Comparison of ENCODE assay signal across 19 mouse cellular contexts in the genomic region with DNA sequence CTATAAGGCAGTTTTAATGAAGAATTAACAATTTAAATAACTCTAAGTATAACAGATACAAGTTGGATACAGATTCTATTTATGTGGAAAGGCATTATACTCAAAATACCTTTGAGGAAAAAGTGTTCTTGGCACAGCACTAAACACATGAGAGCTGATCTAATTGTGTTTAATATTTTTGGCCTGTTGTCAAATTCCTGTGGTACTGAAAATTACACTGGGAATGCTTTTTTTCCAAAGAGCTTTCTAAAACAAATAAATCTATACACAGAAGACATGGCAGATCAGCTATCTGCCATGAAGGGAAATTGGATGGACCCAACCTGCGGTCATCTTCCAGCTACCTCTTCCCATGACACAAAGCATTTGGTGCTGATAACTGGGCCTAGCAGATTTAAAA.
DNase-seq lines count a peak whose midpoint lies in the region; ATAC-seq and TF ChIP-seq lines count a peak whose summit lies in the region.
"Had no signal": no experiment of that assay in that cellular context is flagged by ENCODE, and none has a peak within 500 bp of the region (broad histone marks: within the 10 kb centered on the region; RNA-seq: fewer than 3 reads in every experiment).

No protein-coding gene starts in this region.

- no peak for TF ChIP-seq CTCF in lung, embryonic 14.5 days (IDR thresholded peaks at IDR 0.05; ENCODE audit: low read depth)
- no peak for TF ChIP-seq CTCF in intestine, postnatal 0 days (IDR thresholded peaks at IDR 0.05; ENCODE audit: low read depth)

- H3K9ac ChIP-seq in lung, embryonic 14.5 days = no peak overlapping the region
- no peak overlapping the region for H3K9ac ChIP-seq in embryonic facial prominence, embryonic 15.5 days
- H3K9ac ChIP-seq in intestine, postnatal 0 days (ENCODE audit: low read depth, low read length) = no peak overlapping the region
- H3K9ac ChIP-seq: forebrain, embryonic 12.5 days; heart, embryonic 12.5 days; hindbrain, embryonic 14.5 days had no signal

- WGBS in lung, embryonic 14.5 days = 67% methylated on average over 1 of the region's 1 CpGs
- 68% methylated on average over 1 of the region's 1 CpGs for WGBS in embryonic facial prominence, embryonic 15.5 days
- 88% methylated on average over 1 of the region's 1 CpGs for WGBS in intestine, postnatal 0 days

- no peaks in the 10 kb centered on the region for H3K36me3 ChIP-seq in lung, embryonic 14.5 days (ENCODE audit: insufficient read depth)
- no peaks in the 10 kb centered on the region for H3K36me3 ChIP-seq in embryonic facial prominence, embryonic 15.5 days
- no peaks in the 10 kb centered on the region for H3K36me3 ChIP-seq in intestine, postnatal 0 days (ENCODE audit: control insufficient read depth, insufficient read depth)
- H3K36me3 ChIP-seq: forebrain, embryonic 12.5 days; heart, embryonic 12.5 days; hindbrain, embryonic 10.5 days had no signal

- H3K4me2 ChIP-seq in lung, embryonic 14.5 days = no peak overlapping the region
- no peak overlapping the region for H3K4me2 ChIP-seq in embryonic facial prominence, embryonic 15.5 days (replicated peaks)
- no peak overlapping the region for H3K4me2 ChIP-seq in intestine, postnatal 0 days (replicated peaks; ENCODE audit: low read depth)
- H3K4me2 ChIP-seq: forebrain, embryonic 12.5 days; heart, embryonic 12.5 days; hindbrain, embryonic 14.5 days had no signal

- no peak overlapping the region for H3K27ac ChIP-seq in lung, embryonic 14.5 days (ENCODE audit: low read depth)
- 0 out of 2 replicates have a peak overlapping the region, but pooled peaks have one; percentile 8 for H3K27ac ChIP-seq in embryonic facial prominence, embryonic 15.5 days (replicated peaks)
- no peak overlapping the region for H3K27ac ChIP-seq in intestine, postnatal 0 days (ENCODE audit: low read depth, low read length)
- H3K27ac ChIP-seq: forebrain, embryonic 12.5 days; hindbrain, embryonic 10.5 days; hindbrain, embryonic 14.5 days had no signal

- H3K27me3 ChIP-seq in lung, embryonic 14.5 days (ENCODE audit: insufficient read depth, low read length) = no peaks in the 10 kb centered on the region
- no peaks in the 10 kb centered on the region for H3K27me3 ChIP-seq in embryonic facial prominence, embryonic 15.5 days
- no peaks in the 10 kb centered on the region for H3K27me3 ChIP-seq in intestine, postnatal 0 days (replicated peaks; ENCODE audit: control insufficient read depth, insufficient read depth, low read length)
- H3K27me3 ChIP-seq: CH12.LX; forebrain, embryonic 12.5 days; heart, embryonic 12.5 days had no signal

- H3K9me3 ChIP-seq in lung, embryonic 14.5 days (ENCODE audit: low read depth, low read length) = no peaks in the 10 kb centered on the region
- no peaks in the 10 kb centered on the region for H3K9me3 ChIP-seq in embryonic facial prominence, embryonic 15.5 days (replicated peaks)
- H3K9me3 ChIP-seq in intestine, postnatal 0 days (ENCODE audit: control insufficient read depth) = no peaks in the 10 kb centered on the region
- H3K9me3 ChIP-seq: forebrain, embryonic 12.5 days; heart, embryonic 12.5 days; hindbrain, embryonic 10.5 days had no signal

- DNase-seq in cerebellum, adult 9-10 months = peak; percentile 12
- no peak for DNase-seq in cerebellum, postnatal 36 days
- peak; percentile 27 for DNase-seq in lung, embryonic 14.5 days
- DNase-seq in lung, postnatal 25 days (ENCODE audit: low spot score) = no peak
- peak; percentile 78 for DNase-seq in Muller cell, postnatal 12 days (ENCODE audit: inconsistent ontology term)
- DNase-seq: adrenal gland, adult 8-10 months; adrenal gland, postnatal 36 days; cerebellum, adult 11-12 months; cerebellum, adult 9-11 months; gastrocnemius, postnatal 14 days had no signal

- H3K4me1 ChIP-seq in lung, embryonic 14.5 days (ENCODE audit: insufficient read depth) = no peaks in the 10 kb centered on the region
- H3K4me1 ChIP-seq in embryonic facial prominence, embryonic 15.5 days = no peaks in the 10 kb centered on the region
- no peaks in the 10 kb centered on the region for H3K4me1 ChIP-seq in intestine, postnatal 0 days (replicated peaks; ENCODE audit: control insufficient read depth, insufficient read depth, low read length)
- H3K4me1 ChIP-seq: forebrain, embryonic 12.5 days; heart, embryonic 12.5 days; hindbrain, embryonic 10.5 days had no signal

- no peak for ATAC-seq in lung, embryonic 14.5 days (ENCODE audit: insufficient read depth)
- no peak for ATAC-seq in embryonic facial prominence, embryonic 15.5 days (ENCODE audit: insufficient number of reproducible peaks, low FRiP score, low TSS enrichment, low read depth)
- no peak for ATAC-seq in frontal cortex, adult (ENCODE audit: low TSS enrichment)
- ATAC-seq in intestine, postnatal 0 days = no peak
- ATAC-seq: forebrain, embryonic 16.5 days had no signal

- no peak overlapping the region for H3K4me3 ChIP-seq in lung, embryonic 14.5 days (ENCODE audit: low read depth, low read length)
- H3K4me3 ChIP-seq in embryonic facial prominence, embryonic 15.5 days (replicated peaks) = no peak overlapping the region
- no peak overlapping the region for H3K4me3 ChIP-seq in intestine, postnatal 0 days (ENCODE audit: low read depth, low read length)
- H3K4me3 ChIP-seq: forebrain, embryonic 12.5 days; heart, embryonic 12.5 days; hindbrain, embryonic 10.5 days had no signal

Comparison
In these comparisons a context has a peak if more than half of its experiments do, and no peak if none do; other contexts are left out.
1. DNase-seq: peak in cerebellum, adult 9-10 months (single experiment), lung, embryonic 14.5 days (single experiment) and Muller cell, postnatal 12 days (single experiment); none in cerebellum, postnatal 36 days (0 of 2) and lung, postnatal 25 days (single experiment).